Mouse (Mus musculus) B cell, adult (primary cell): ENCODE data around the gene Zfp410. TPM values are rescaled to one million over a fixed set of nuclear protein-coding genes. Genes with fewer than 3 reads are reported as not detected.

ENCODE experiments used
- total RNA-seq: library from RNA; stranded (reverse); gene quantifications from 4 replicates; pipeline ENCODE4 v1.2.4, GENCODE M21; 2023; ENCODE audit not compliant: inconsistent age

The Zfp410 gene
- 62.2 to 68.0 TPM (median 66.5 TPM) in 4 replicates for total RNA-seq

GRCm38 (mm10) chr12:84316721-84317621 is at the start of gene Zfp410:
Gene Zfp410, plus strand, starts transcription at chr12:84316852.

GRCm38 (mm10) chr12:84284885-84285592 is 31.6 kb upstream of the Zfp410 start, which contains the start of gene Ptgr2:
Gene Ptgr2, plus strand, starts transcription at chr12:84285232.

GRCm38 (mm10) chr12:84361555-84362489 is 45.2 kb downstream of the Zfp410 start, which contains the start of the genes Coq6 and Fam161b:
Gene Coq6, plus strand, starts transcription at chr12:84361657.
Gene Fam161b, minus strand, starts transcription at chr12:84361833.

Other genes with a start within 250 kb of the Zfp410 start
- gene Acot5, start 247.5 kb upstream of the Zfp410 start, total RNA-seq = 0.38 TPM in 1 of 4 replicates, not detected in the others
- 0.75 to 0.97 TPM (median 0.91 TPM) in 4 replicates for gene Acot6, start 216.2 kb upstream of the Zfp410 start, total RNA-seq
- gene Dnal1, start 202.5 kb upstream of the Zfp410 start, total RNA-seq = 0.35 to 1.00 TPM (median 0.81 TPM) in 4 replicates
- gene Pnma1, start 168.4 kb upstream of the Zfp410 start, total RNA-seq = 10.2 to 14.2 TPM (median 11.9 TPM) in 4 replicates
- 173 to 223 TPM (median 205 TPM) in 4 replicates for gene Elmsan1, start 98.0 kb upstream of the Zfp410 start, total RNA-seq
- gene Ptgr2, start 31.6 kb upstream of the Zfp410 start, total RNA-seq = 15.3 to 23.6 TPM (median 21.4 TPM) in 4 replicates
- 21.3 to 35.0 TPM (median 26.9 TPM) in 4 replicates for gene Coq6, start 44.8 kb downstream of the Zfp410 start, total RNA-seq
- 1.6 to 2.4 TPM (median 2.0 TPM) in 4 replicates for gene Fam161b, start 45.0 kb downstream of the Zfp410 start, total RNA-seq
- 26.3 to 29.4 TPM (median 28.7 TPM) in 4 replicates for gene Entpd5, start 92.2 kb downstream of the Zfp410 start, total RNA-seq
- 1.3 to 1.8 TPM (median 1.5 TPM) in 4 replicates for gene Bbof1, start 92.2 kb downstream of the Zfp410 start, total RNA-seq
- 42.5 to 47.6 TPM (median 45.7 TPM) in 4 replicates for gene Rnf113a2, start 100.3 kb downstream of the Zfp410 start, total RNA-seq
- gene Aldh6a1, start 134.2 kb downstream of the Zfp410 start, total RNA-seq = 7.9 to 11.3 TPM (median 9.1 TPM) in 4 replicates
- gene Lin52, start 134.6 kb downstream of the Zfp410 start, total RNA-seq = 18.4 to 22.2 TPM (median 20.8 TPM) in 4 replicates